Mouse (Mus musculus) stomach, adult 2 months (tissue): ENCODE data around the gene D17H6S53E. TPM values are rescaled to one million over a fixed set of nuclear protein-coding genes. Genes with fewer than 3 reads are reported as not detected.

Experiments
- polyA plus RNA-seq: library from polyadenylated mRNA; depleted of rRNA; stranded (reverse); fragments of >200 nt; gene quantifications from 2 replicates; pipeline ENCODE4 v1.2.3, GENCODE M21; 2012; rRNA removed

The D17H6S53E gene
- polyA plus RNA-seq: 13.7 and 19.0 TPM in 2 replicates

DNA sequence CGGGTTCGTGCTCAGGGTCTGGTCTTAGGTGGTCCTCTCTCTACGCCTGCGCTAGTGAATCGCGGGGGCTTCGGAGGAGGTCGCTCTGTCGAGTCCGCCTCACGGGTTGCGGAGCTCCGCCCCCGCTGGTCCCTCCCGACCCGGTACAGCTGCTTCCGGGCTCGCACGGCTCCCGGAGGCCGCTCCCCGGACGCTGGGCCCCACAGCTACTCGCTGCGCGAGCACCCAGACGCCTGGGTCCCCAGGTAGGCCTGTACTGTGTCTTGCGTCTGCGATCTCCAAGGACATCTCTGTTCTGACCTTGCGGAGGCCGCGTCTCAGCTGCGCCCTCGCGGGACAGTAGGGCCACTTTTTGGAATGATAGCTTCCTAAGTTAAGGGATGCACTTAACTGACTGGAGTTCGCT, at the start of gene D17H6S53E:
Gene D17H6S53E, plus strand, starts transcription at position 168 of the 406 bp plus-strand sequence.

GRCm38 (mm10) chr17:35076507-35077176, 49.5 kb upstream of the D17H6S53E start, which contains the start of gene Ly6g6e:
Gene Ly6g6e, plus strand, starts transcription at chr17:35076902.

DNA sequence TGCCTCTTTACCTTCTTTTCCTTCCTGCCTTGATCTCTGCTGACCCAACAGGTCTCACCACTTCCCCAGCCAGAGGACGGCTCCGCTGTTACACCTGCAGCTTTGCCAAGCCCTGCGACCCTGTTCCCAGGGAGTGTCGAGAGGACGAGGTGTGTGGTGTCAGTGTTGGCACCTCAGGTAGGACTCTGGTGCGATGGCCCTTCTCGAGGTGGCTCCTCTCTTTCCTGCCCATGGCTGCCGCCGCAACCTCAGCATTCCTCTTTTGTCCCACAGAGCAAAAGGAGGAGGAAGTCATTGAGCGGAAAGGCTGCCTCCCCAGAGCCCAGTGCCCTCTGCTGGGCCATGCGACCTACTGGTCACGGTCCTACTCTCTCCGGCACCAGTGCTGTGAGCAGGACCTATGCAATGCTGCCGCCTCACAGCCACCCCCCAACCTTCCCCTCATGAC, 48.4 kb upstream of the D17H6S53E start, which contains the start of gene Ly6g6d:
Gene Ly6g6d, minus strand, starts transcription at position 280 of the 448 bp plus-strand sequence.

GRCm38 (mm10) chr17:35085208-35085865, 40.8 kb upstream of the D17H6S53E start, which contains the start of gene Ly6g6f:
Gene Ly6g6f, minus strand, starts transcription at chr17:35085610.

GRCm38 (mm10) chr17:35088825-35089644, 37.1 kb upstream of the D17H6S53E start, which contains the start of gene Abhd16a:
Gene Abhd16a, plus strand, starts transcription at chr17:35089263.

GRCm38 (mm10) chr17:35108097-35108496, 18.1 kb upstream of the D17H6S53E start, which contains the start of gene Ly6g5c:
Gene Ly6g5c, plus strand, starts transcription at chr17:35108279.

DNA sequence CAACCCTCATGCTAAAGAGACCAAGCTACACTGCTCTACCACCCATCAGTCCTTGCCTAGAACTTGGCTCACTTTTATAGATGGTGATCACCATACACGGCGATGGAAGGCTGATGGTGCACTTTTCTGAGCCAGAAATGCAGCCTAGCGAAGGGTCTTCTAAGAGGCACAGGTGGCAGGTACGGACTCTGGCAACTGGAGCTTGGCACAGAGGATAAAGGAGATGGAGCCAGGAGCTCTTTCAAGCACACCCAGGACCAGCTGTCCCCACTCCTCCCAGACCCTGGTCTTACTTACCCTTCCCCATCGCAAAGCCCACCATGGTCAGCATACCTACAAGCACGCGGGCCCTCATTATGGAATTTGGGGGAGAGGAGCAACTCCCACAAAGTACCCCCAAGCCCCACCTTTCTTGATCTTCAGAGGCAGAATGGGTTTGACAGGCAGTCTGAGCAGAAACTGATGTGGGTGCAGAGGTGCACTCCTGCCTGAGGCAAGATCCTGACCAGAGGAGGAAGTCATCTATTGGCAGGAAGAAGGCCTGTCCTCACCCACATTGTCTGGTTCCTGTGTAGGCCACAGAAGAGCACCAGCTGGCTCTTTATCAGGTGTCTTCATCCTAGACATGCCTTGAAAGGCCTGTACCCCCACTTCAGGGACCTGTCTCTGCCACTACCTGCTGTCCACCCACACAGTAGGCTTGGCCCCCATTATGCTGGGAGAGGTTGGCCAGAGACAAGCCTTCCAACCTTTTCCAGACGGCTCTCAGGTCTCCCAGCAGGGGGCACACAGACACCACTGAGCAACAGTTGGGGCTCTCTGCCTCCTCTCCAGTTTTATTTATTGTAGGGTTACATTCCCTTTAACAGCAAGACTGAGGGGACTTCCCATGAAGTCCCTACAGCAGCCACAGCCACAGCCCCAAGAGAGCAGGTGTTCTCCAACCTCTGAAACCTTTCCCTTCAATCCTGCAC, 10.8 kb upstream of the D17H6S53E start, which contains the start of gene Ly6g5b:
Gene Ly6g5b, minus strand, starts transcription at position 383 of the 974 bp plus-strand sequence.

GRCm38 (mm10) chr17:35121143-35121799, 4.9 kb upstream of the D17H6S53E start, which contains the start of gene Gpank1:
Gene Gpank1, plus strand, starts transcription at chr17:35121455.

GRCm38 (mm10) chr17:35121871-35122303, 4.3 kb upstream of the D17H6S53E start, which contains the start of gene Csnk2b:
Gene Csnk2b, minus strand, starts transcription at chr17:35122053.

DNA sequence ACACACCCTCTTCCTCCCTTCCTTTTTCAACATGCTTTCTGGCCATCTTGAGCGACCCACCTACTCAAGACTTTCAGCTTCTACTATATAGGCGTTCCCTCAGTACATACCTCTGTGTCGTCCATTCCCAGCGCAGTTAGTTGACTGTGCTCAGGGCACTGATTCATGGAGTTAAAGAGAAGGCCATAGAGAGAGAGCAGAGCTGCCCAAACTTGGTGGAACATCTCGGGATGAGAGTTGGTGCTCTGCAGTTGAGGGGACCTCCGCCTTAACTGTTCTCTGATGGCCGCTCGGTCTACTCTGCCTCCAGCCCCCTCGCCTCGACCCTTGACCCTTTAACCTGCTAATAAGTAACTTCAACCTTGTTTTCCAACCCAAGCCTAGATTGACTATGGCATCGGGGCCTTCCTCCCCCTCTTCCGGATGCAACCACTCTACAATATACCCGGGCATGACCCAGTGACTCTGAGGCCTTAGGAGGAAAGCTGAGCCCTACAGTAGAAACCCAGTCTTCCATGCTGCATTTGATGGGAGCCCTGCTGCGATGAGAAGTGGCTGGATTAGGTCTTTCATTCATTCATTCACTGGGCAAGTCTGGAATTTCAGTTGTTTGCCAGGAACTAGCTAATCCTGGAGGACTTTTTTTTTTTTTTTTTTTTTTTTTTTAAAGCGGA, 5.5 kb downstream of the D17H6S53E start, which contains the start of gene Apom:
Gene Apom, minus strand, starts transcription at position 551 of the 674 bp plus-strand sequence.

GRCm38 (mm10) chr17:35134801-35135590, 8.8 kb downstream of the D17H6S53E start, which contains the start of gene Bag6:
Gene Bag6, plus strand, starts transcription at chr17:35135178.

GRCm38 (mm10) chr17:35164568-35165450, 38.6 kb downstream of the D17H6S53E start, which contains the start of gene Prrc2a:
Gene Prrc2a, minus strand, starts transcription at chr17:35164897.

GRCm38 (mm10) chr17:35175968-35176367, 49.8 kb downstream of the D17H6S53E start, which contains the start of gene Aif1:
Gene Aif1, minus strand, starts transcription at chr17:35176068.

Other genes starting within 250 kb of the D17H6S53E start
- gene Zbtb12, start 246.9 kb upstream of the D17H6S53E start, polyA plus RNA-seq: 3.6 and 3.9 TPM in 2 replicates
- gene Gm20547, start 244.3 kb upstream of the D17H6S53E start, polyA plus RNA-seq: not detected in 2 replicates
- 1.9 and 2.3 TPM in 2 replicates for gene C2, start 228.1 kb upstream of the D17H6S53E start, polyA plus RNA-seq
- gene Ehmt2, start 227.9 kb upstream of the D17H6S53E start, polyA plus RNA-seq: 126 and 127 TPM in 2 replicates
- gene Slc44a4, start 211.9 kb upstream of the D17H6S53E start, polyA plus RNA-seq: 48.6 and 48.7 TPM in 2 replicates
- 30.4 and 43.8 TPM in 2 replicates for gene Neu1, start 195.1 kb upstream of the D17H6S53E start, polyA plus RNA-seq
- gene Hspa1b, start 167.1 kb upstream of the D17H6S53E start, polyA plus RNA-seq: 31.1 and 45.6 TPM in 2 replicates
- not detected in 2 replicates for gene Gm20481, start 156.5 kb upstream of the D17H6S53E start, polyA plus RNA-seq
- gene Hspa1a, start 154.2 kb upstream of the D17H6S53E start, polyA plus RNA-seq: 16.4 and 25.7 TPM in 2 replicates
- 0.34 and 0.59 TPM in 2 replicates for gene Hspa1l, start 153.7 kb upstream of the D17H6S53E start, polyA plus RNA-seq
- 43.9 and 62.3 TPM in 2 replicates for gene Lsm2, start 144.5 kb upstream of the D17H6S53E start, polyA plus RNA-seq
- 95.5 and 126 TPM in 2 replicates for gene Vars, start 125.4 kb upstream of the D17H6S53E start, polyA plus RNA-seq
- 1.9 and 2.2 TPM in 2 replicates for gene Vwa7, start 109.8 kb upstream of the D17H6S53E start, polyA plus RNA-seq
- gene Sapcd1, start 98.4 kb upstream of the D17H6S53E start, polyA plus RNA-seq: 0.58 and 1.9 TPM in 2 replicates
- 2.6 and 5.6 TPM in 2 replicates for gene Msh5, start 79.6 kb upstream of the D17H6S53E start, polyA plus RNA-seq
- gene Clic1, start 76.4 kb upstream of the D17H6S53E start, polyA plus RNA-seq: 131 and 147 TPM in 2 replicates
- 16.3 and 20.7 TPM in 2 replicates for gene Ddah2, start 67.3 kb upstream of the D17H6S53E start, polyA plus RNA-seq
- 243 and 312 TPM in 2 replicates for gene Ly6g6c, start 61.0 kb upstream of the D17H6S53E start, polyA plus RNA-seq
- gene Mpig6b, start 60.2 kb upstream of the D17H6S53E start, polyA plus RNA-seq: 0.42 and 0.65 TPM in 2 replicates
- 99.6 and 112 TPM in 2 replicates for gene Ly6g6e, start 49.5 kb upstream of the D17H6S53E start, polyA plus RNA-seq
- 5.1 and 6.4 TPM in 2 replicates for gene Ly6g6d, start 48.3 kb upstream of the D17H6S53E start, polyA plus RNA-seq
- gene Ly6g6f, start 40.8 kb upstream of the D17H6S53E start, polyA plus RNA-seq: 1.2 and 2.0 TPM in 2 replicates
- gene Abhd16a, start 37.1 kb upstream of the D17H6S53E start, polyA plus RNA-seq: 88.7 and 152 TPM in 2 replicates
- gene Ly6g5c, start 18.1 kb upstream of the D17H6S53E start, polyA plus RNA-seq: 1.4 TPM in 1 of 2 replicates, not detected in the other
- gene Ly6g5b, start 10.9 kb upstream of the D17H6S53E start, polyA plus RNA-seq: 1.2 and 2.2 TPM in 2 replicates
- 9.3 and 11.8 TPM in 2 replicates for gene Gpank1, start 4.9 kb upstream of the D17H6S53E start, polyA plus RNA-seq
- gene Csnk2b, start 4.3 kb upstream of the D17H6S53E start, polyA plus RNA-seq: 258 and 301 TPM in 2 replicates
- 0.08 and 0.20 TPM in 2 replicates for gene Apom, start 5.7 kb downstream of the D17H6S53E start, polyA plus RNA-seq
- 92.9 and 94.1 TPM in 2 replicates for gene Bag6, start 8.8 kb downstream of the D17H6S53E start, polyA plus RNA-seq
- 262 and 284 TPM in 2 replicates for gene Prrc2a, start 38.5 kb downstream of the D17H6S53E start, polyA plus RNA-seq
- 0.11 and 0.48 TPM in 2 replicates for gene Aif1, start 49.7 kb downstream of the D17H6S53E start, polyA plus RNA-seq
- gene Lst1, start 62.1 kb downstream of the D17H6S53E start, polyA plus RNA-seq: 3.7 and 6.5 TPM in 2 replicates
- 1.5 and 5.7 TPM in 2 replicates for gene Ltb, start 68.1 kb downstream of the D17H6S53E start, polyA plus RNA-seq
- gene Tnf, start 75.6 kb downstream of the D17H6S53E start, polyA plus RNA-seq: 0.24 and 0.42 TPM in 2 replicates
- 0.10 and 0.36 TPM in 2 replicates for gene Lta, start 79.0 kb downstream of the D17H6S53E start, polyA plus RNA-seq
- 0.42 TPM in 1 of 2 replicates, not detected in the other for gene Gm16181, start 94.5 kb downstream of the D17H6S53E start, polyA plus RNA-seq
- gene Atp6v1g2, start 107.3 kb downstream of the D17H6S53E start, polyA plus RNA-seq: 1.3 and 1.7 TPM in 2 replicates
- gene Nfkbil1, start 109.4 kb downstream of the D17H6S53E start, polyA plus RNA-seq: 15.7 and 37.5 TPM in 2 replicates
- 74.9 and 91.6 TPM in 2 replicates for gene Ddx39b, start 115.4 kb downstream of the D17H6S53E start, polyA plus RNA-seq
- gene H2-D1, start 136.4 kb downstream of the D17H6S53E start, polyA plus RNA-seq: 243 and 319 TPM in 2 replicates
- 0.04 TPM in 1 of 2 replicates, not detected in the other for gene H2-Q1, start 194.0 kb downstream of the D17H6S53E start, polyA plus RNA-seq
- 0.18 and 0.54 TPM in 2 replicates for gene H2-Q2, start 215.9 kb downstream of the D17H6S53E start, polyA plus RNA-seq